Mouse (Mus musculus) right cerebral cortex, postnatal 14 days (tissue): ENCODE measurements at regions not wholly inside any gene's neighbourhood (a gene's known extent, or its start where the extent isn't known, plus 50 kb on each side); places are given as distances from the start of the nearest gene placed in this dataset.
A peak's percentile ranks its signal among the peaks of the same experiment; 100 is the strongest.

Experiments used
- DNase-seq: peaks from one replicate; pipeline ENCODE4 v3.0.0; 2022

DNA sequence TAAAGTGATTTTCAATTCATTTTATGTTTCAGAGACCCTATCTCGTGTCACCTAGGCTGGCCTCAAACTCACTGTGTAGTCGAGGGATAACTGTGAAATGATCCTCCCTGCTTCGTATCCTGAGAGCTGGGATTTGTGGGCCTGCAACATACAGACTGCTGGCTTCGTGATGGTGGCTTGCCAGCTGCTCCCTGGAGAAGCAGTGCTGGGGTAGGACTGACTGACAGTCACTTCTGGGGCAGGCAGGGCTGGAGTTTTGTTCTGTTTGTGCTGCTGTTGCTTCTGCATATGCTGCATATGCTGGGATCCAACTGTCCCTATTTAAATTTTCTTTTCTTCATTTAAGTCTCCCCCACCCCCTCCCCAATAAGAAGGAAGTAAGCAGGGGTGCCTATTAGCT is 1217.0 kb upstream of the A1bg start:
- no peak for DNase-seq

DNA sequence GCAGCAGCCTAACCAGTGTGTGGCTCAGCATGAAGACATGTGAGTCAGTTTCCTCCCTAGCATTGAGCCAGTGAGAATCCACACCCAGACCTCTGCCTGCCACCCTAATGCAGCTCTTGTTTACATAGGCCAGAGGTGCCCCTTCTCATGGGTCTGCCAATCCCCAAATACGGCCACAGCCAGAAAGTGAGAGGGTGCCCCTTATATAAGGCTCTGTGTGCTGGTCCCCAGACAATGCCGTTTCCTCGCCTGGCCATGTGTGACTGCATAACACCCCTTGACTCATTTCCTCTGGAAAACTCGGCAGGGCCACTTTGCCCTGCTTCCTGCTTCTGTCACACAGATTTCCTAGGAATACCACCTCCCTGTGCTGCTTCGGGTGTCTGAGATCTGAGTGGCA is 1216.4 kb upstream of the A1bg start:
- DNase-seq, result no peak

DNA sequence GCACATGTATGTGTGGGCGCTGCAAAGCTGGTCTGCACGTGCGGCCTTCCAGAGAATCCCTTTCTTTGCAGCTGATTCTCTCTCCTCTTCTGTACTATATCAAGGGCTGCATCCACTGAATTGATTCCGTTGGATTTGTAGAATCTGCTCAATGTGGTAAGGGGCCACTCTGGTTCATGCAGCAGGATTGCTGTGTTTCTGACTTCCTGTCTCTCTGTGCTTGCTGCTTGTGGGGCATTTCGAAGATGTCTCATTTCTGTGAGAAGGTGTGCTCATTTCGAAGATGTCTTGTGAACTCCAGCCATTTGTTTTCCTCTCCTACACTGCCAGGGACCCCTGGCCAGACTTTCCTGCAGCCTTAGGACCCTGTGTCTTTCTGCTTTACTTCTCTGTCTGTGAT is 1215.9 kb upstream of the A1bg start:
- DNase-seq, result no peak

DNA sequence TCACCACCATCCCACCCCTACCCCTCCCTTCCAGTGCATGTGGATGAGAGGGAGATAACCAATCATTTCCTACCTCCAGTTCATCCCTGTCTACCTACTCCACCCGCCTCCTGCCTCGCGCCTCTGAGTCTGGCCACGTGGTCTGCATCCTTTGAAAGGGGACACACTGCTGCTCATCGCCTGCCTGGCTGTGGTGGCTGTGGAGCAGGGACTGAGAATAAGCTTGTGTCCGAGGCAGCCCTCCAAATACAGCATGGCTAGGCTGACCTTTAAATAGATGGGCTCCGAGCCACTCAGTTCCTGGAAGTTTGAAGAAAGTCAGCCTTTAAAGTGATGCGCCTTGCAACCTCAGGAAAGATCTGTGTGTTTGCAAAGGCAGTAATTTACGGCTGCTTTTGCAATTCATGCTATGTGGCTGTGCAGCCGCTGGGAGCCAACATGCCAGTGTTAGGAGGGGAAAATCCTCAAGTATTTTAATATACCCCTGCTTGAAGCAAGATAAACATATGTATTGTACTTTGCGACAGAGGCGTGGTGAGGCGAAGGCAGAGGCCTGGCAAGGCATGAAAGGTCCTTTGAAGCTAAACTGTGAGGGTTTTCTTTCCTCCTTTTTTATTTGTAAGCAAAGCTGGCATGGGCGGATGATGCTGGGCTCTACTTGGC is 1214.3 kb upstream of the A1bg start:
- peak; percentile 21 for DNase-seq

DNA sequence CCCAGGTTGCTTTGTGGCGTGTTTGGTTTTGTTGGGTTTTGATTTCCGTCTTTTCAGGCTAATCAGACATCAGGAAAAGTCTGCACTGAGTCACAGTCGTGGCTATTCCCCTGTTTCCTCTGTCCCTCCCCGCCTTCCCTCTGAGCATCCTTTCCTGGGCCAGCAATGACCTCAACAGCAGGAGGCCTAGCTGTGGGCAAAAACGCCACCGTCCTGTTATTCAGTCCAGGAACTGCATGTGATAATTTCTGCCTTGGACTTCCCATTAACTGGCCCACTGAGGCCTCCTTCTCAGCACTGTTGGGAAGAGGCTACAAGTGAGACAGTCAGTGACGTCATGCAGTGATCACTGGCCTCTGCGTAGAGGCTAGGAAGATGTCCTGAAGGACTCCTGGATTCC is 1212.0 kb upstream of the A1bg start:
- no peak for DNase-seq

DNA sequence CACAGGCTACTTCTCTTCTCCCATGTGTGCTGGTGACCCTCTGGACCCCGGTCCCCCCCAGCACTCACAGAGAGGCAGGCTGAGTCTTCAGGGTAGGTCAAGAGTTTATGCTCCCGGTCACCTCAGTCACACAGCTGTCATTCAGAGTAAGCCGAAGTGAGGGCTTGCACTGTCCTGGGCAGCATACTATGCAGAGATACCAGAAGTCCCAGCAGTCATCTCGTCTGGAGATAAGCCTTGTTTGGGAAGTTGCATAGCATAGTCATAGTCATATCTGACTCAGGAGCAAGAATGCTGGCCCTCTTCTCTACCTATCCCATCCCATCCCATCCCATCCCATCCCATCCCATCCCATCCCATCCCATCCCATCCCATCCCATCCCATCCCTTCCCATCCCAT is 1211.5 kb upstream of the A1bg start:
- DNase-seq, result no peak

DNA sequence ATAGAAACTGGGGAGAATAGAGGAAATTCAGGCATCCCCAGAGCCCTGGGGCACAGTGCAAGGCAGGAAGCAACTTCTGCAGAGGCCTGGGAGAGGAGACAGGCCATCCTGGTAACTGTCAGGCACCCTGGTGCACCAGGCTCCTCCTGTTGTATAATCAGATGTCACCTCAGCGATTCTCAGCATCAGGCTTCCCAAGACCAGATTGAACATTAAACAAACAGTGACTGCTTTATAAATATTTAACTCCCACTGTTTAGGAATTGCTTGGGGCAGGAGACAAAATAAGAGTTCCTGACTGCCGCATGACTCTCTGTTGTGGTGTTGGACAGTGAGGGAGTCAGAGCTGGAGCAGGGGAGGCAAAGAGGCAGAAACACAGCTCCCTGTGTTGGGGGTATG is 1210.1 kb upstream of the A1bg start:
- DNase-seq, result no peak

DNA sequence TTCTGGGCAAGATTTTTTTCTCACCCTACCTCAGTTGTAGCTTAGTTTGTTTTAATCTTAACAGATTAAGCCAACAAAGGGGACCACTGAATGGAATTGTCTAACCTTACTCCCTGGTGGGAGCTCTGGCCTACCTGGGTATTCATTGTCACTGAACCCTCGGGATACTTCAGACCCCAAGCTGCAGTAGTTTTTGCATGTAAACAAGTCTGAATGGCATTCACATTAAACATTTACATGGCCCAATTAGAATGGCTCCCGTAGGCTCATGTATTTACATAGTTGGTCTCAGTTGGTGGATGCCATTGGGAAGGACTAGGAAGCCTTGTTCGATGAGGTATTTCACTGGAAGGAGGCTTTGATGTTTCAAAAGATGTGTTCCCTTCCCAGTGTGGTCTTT is 1208.9 kb upstream of the A1bg start:
- DNase-seq, result no peak

DNA sequence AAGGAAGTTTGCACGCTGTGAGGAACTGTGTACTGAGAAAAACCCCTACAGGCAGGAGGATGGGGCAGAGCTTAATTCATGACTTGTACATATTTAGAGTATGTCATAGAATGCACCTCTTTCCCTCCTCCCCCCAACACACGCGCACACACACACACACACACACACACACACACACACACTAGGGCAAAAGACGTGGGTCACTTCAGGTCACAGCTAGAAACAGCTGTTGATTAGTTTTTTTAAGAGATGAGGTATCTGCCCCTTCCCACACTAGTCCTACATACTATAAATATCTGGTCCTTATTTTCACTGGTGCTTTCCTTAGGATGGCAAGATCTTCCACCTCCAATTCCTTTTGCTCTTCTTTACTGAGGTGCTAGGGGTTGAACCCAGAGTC is 1207.7 kb upstream of the A1bg start:
- DNase-seq, result no peak

DNA sequence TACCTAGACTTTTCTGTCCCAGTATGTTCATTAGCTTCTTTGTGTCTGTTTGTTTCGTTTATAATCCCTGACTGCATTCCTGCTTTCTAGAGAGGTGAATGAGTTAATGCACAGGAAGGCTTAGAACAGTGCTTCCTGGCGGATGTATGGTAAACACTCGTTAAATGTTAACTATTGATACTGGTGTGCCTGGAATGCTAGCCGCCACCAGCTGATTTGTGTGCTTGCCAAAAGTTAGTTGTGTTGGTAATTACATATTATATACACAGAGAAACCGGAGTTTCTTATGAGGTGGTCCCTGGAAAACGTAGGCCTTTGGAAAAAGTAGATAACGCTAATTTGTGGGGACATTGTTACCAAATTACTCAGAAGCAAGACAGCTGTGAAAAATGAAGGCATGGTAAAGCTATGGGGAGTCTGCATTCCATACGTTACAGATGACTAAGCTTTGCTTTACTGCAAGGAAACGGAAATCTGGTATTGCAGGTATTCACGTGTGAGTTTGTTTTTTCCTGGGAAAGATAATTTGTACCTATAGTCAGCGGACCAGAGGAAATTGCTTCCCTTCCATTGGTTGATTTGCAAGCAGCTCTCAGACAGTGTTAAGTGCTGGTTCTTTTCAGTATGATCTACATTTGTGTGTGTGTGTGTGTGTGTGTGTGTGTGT is 1205.9 kb upstream of the A1bg start:
- DNase-seq, result no peak

DNA sequence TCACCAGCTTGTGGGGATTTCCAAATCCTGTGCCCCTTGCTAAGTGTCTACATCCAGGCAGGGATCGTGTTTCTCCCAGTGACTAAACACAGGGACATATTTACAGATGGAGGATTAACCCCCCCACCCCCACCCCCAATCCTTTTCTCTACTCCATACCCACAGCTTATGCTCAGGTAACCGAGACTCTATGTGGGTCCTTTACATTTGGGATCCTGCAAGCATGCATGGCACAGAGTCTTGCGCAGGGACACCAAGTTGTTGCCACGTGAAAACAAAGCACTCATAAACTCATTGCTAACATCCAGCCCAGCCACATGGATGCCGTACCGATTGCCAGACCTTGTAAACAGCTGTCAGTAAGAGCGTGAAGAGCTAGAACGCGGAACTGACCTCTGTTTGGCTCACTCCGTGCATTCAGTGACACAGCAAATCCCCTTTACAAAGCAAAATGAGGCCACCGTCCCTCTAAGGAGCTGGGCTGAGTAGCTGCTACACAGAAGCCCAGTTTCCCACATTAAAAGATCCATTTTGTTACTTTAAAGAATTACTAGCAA is 1204.9 kb upstream of the A1bg start:
- DNase-seq, result no peak

DNA sequence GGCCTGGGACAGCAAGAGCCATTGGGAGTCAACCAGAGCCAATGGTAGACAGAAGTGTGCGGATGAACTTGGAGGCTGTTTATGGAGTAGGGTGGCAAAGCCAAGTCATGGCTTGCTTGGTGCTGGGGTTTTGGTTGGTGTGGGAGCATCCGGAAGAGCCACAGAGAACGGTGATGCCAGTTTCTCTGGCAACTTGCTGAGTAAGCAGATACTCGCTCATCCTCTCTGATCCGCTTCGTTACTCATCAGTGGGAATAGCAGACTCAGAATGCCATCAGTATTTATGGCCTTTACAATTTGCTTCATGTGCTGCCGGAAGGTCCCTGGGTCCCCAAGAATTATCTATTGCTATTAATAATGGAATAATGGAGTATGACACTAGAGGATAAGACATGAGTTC is 1202.9 kb upstream of the A1bg start:
- no peak for DNase-seq

DNA sequence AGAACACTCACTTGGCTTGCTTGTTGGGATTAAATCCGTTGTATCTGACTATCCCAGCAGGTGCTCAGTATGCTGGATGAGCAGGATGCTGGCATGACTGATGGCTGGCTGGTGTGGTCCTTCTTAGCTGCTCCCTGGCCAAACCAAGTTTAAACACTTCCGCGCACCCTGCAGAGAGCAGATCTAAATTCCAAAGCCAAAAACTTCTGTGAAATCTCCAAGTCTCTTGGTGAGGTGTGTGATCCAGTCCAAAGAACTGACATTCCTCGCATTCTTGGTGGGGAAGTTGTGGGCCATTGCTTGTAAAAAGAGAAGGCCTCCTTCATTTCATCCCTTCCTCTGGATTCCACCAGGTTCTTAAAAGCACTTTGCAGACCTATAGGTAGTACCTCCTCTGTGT is 1200.9 kb upstream of the A1bg start:
- DNase-seq, result no peak

DNA sequence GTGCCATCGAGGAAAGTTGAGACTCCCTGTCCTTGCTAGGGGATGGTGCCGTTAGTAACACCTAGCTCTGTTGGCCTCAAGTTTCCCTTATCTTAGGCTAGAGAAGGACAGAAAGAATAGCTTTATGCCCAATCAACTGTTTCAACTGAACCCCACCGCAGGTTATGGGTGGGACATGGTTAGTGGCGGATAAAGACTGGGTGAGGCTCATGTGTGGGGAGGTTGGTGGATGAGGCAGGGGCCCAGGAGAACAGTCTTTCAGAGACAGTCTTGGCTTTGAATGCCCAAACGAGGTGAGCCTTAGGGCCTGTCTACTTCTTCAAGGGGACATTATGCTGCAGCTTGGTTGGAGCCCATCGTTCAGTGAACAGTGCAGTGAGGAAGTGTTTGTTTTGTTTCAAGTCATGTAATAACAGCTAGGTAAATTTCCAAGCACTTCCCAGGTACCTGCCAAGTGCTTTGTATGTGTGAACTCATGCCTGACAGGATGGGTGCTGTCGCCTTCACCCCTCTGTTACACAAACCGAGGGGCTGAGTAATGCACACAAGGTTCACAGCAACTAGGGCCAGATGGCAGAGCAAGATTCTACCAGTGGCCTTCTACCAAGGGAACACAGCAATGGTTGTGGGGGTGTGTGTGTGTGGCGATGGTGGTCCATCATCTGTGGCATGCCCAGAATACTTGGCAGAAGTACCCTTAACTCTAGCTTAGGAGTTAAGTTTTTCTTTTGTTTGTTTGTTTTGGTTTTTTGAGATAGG is 1199.6 kb upstream of the A1bg start:
- no peak for DNase-seq

DNA sequence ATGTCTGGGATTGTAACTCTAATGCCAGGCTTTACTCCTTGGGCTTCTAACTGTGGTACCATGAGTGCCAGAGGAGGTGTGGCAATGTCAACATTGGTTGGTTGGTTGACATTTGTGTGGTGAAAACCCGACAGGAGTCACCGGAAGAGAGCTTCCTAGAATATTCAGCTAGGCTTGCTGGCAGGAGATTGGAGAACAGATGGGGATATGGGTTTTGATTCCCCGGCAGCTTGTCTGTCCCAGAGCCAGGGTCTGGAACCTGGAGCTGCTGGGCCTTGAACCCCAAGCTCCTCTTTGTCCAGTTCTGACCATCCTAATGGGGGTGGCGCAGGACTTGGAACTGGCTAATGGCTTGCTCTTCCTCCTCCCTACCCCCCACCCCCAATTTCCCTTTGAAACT is 1198.9 kb upstream of the A1bg start:
- DNase-seq, result no peak

DNA sequence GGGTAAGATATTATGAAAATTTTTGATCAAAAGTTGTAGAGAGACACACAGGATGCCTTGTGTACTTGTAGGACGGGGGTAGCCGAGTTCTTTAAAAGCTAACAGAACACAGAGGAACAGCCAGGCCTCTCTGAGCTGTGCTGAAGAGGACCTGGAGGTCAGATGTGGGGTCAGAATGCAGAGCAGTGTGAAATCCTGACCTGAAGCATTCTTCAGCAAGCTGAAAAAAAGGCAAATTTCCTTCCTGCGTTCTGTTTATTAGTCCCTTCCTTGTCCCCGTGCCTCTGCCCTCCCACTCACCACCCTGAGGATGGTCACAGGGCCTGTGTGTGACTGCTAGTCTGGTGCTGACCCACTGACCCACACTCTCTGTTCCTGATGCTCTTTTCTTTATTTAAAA is 1197.9 kb upstream of the A1bg start:
- no peak for DNase-seq

DNA sequence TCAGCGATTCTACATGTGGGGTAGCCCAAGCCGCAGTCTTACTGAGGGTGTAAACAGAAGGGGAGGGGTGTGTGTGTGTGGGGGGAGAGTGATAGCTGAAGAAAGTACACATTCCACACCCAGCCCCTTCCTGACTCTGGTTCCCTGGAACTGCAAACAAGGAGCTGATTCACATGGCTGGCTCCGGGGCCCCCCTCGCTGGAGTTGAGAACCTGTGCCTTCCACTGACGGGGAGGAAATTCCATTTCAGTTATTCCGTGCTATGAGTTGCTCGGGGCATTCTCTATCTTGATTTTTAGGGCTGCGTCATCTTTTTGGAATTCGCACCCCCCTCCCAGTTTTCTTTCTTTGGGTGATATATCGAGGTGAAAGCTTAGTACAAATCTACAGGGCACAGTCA is 1196.2 kb upstream of the A1bg start:
- DNase-seq, result no peak

DNA sequence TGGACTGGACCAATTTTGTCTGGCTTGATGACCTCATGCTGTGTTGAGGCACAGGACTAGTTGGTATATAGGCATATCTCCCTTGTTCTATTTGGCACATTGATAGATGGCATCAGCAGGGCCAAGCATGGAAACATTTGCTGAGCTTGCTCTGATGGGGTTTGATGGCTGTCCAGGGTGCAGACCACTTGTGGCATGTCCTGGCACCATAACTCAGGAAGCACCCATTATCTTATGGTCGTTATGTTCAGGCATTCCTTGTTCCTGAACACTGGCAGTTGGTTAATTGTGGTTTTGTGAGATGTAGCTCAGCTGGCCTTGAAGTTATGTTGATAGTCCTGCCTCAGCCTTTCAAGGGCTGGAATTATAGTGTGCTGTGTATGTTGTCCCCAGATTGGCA is 1193.4 kb upstream of the A1bg start:
- DNase-seq, result no peak

DNA sequence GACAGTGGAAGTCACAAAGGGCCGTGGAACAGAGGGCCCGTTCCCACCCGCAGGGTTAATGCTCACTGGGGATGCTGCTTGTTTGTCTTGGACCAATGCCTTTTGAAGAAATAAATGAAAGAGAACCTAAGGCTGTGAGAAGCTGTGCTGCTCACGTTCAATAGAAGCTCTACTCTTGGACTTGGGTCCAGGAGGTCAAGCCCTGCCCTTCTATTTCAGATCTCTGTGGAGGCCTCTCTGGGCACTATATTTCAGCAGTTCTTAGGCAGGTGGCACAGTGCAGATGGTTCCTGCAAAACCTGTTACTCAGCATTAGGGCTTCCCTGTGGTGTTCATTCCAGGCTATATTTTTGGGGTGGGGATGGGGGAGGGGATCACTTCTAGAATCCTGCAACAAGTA is 1192.0 kb upstream of the A1bg start:
- DNase-seq, result no peak

DNA sequence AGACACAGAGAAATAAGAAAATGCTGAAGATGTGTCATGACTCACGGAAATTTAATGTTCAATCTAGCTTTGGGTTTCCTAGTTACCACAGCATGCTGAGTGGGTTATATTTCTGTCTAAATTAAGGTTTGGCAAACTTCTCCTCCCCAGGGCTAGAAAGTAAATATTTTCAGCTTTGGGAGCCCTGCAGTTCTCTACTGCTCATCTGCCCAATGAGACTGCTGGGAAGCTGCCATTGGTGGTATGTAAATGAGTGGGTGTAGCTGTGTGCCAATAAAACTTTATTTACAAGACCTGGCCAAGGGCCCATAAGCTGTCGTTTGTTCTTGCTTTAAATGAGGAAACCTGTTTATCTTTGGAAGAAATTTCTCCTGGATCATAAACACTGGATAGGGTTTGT is 1189.3 kb upstream of the A1bg start:
- peak; percentile 54 for DNase-seq

DNA sequence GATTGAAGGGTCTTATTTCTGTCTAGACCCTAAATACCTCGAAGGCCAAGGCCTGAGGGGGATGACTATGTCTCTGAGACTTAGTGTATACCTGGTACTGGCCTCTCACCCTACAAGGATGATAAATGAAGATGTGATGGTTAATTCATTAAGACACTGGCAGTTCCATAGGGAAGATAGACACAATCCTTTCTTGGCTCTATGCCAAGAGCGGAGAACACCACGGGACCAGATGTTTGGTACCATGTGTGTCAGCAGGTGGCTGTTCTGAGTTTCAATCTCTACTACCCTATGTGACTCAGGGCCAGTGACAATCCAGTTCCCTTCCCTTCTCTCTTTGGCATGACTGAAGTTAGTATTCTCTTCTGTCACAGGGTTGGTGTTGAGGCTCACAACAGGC is 1185.2 kb upstream of the A1bg start:
- no peak for DNase-seq

DNA sequence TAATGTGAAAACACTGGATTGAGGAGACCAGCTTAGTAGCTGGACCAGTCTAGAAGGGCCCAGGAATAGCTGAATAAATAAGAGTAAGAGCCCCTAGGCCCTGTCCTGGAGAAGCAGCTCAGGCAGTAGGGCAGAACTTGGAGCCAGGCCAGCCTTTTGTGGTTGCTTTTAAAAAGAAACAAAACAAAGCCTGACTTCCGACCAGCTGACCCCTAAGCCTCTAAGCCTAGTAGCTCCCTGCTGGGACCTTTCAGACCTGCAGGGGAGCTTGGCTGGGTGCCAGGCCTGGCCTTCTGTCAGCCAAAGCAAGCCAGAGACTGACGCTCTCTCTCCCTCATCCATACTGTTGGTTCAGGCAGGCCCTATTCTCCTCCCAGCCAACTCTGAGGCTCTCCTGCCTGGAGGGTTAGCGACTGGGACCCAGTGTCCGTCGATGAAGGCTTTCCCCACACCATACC is 1183.7 kb upstream of the A1bg start:
- DNase-seq, result peak; percentile 84

DNA sequence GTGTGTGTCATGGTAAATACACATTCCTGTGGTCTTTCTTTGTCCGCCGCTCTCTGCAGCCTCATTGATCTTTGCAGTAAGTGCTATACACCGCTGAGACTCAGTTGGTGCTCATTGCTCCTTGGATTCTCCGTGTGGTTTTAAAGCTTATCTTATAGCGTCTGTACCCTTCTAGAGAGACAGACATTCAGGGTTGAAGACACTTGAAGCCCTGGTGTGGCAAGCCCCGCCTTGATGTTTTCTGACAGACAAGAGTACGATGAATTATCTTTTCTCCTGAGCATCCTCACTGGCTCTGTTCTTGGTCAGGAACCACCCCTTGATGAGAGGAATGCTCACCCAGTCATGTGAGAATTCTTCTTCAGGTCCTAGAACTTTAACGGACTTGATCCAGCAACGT is 1182.7 kb upstream of the A1bg start:
- no peak for DNase-seq

DNA sequence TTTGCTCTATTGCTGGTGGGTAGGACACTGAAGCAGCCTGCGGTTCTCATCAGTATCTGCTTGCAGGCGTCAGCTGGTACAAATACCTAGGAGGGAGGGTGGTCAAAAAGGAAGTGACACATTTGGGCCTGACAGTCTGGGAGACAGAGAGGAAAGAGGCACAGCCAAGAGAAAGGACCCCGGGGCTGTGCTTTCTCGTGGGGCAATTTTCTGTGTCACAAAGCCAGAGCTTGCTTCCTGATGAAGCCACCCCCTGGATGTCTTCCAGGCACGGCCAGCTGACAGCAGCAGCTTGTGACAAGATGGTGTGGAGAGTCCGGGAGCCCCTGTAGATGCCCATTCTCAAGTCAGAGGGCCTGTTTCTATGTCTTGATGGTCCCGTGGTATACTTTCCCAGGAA is 1181.8 kb upstream of the A1bg start:
- peak; percentile 30 for DNase-seq
